Mouse (Mus musculus) limb, embryonic 13.5 days (tissue): Measurements from ENCODE around the gene Klhdc3. TPM values are rescaled to one million over a fixed set of nuclear protein-coding genes. Genes with fewer than 3 reads are reported as not detected.

ENCODE experiments used
- ATAC-seq: fragments of 200-750 bp; cut with Nextera tagmentation; 2 replicates; pipeline ENCODE4 v1.8.0; 2017; ENCODE audit warnings: low read depth, moderate number of reproducible peaks, moderate TSS enrichment; ENCODE audit not compliant: low FRiP score
- H3K27ac ChIP-seq: fragments of 300-500 bp; sonication (generic); 2 replicates; pipeline ENCODE4 v1.5.1; 2015; ENCODE audit warnings: inconsistent platforms, mild to moderate bottlenecking, moderate library complexity
- H3K27me3 ChIP-seq: fragments of 300-500 bp; sonication (generic); 2 replicates; pipeline ENCODE4 v1.6.1; 2015; ENCODE audit warnings: mild to moderate bottlenecking, inconsistent platforms
- H3K36me3 ChIP-seq: fragments of 300-500 bp; sonication (generic); 2 replicates; pipeline ENCODE4 v1.6.1; 2015; ENCODE audit warnings: inconsistent platforms, mild to moderate bottlenecking, moderate library complexity
- H3K4me1 ChIP-seq: fragments of 300-500 bp; sonication (generic); 2 replicates; pipeline ENCODE4 v1.6.1; 2015; ENCODE audit warnings: inconsistent platforms
- H3K4me2 ChIP-seq: fragments of 300-500 bp; sonication (generic); replicated peaks from 2 replicates; pipeline ENCODE4 v1.6.1; 2015; ENCODE audit warnings: inconsistent platforms, mild to moderate bottlenecking, moderate library complexity
- H3K4me3 ChIP-seq: fragments of 300-500 bp; sonication (generic); 2 replicates; pipeline ENCODE4 v1.5.1; 2015; ENCODE audit warnings: moderate library complexity, mild to moderate bottlenecking, inconsistent platforms
- H3K9ac ChIP-seq: fragments of 300-500 bp; sonication (generic); 2 replicates; pipeline ENCODE4 v1.6.1; 2015; ENCODE audit warnings: mild to moderate bottlenecking, inconsistent platforms
- H3K9me3 ChIP-seq: fragments of 300-500 bp; sonication (generic); 2 replicates; pipeline ENCODE4 v1.6.1; 2016; ENCODE audit warnings: inconsistent platforms
- WGBS: fragments of 180-500 bp; shearing (Covaris S2); methylation state at CpG from one replicate; pipeline ENCODE4 v1.1.7; 2015; 5-methylcytosine and 5-hydroxymethylcytosine counted together
- polyA plus RNA-seq: library from polyadenylated mRNA; unstranded; fragments of >200 nt; fragmentation: Nextera tagmentation; extraction: Ambion mirVana; gene quantifications from 2 replicates; pipeline ENCODE4 v1.2.1, GENCODE M21; 2015

Gene Klhdc3
- polyA plus RNA-seq, 1 experiment from 2014 or later, result 127 TPM

GRCm38 (mm10) chr17:46712442-46712841 lies 31.7 kb upstream of the Klhdc3 start:
- H3K4me1 ChIP-seq, result peaks cover 21% of the 10 kb centered on the region
- H3K36me3 ChIP-seq, result peaks cover 41% of the 10 kb centered on the region
- ATAC-seq, result no peak
- H3K9ac ChIP-seq, result peak overlapping the region; percentile 96
- H3K27me3 ChIP-seq, result no peaks in the 10 kb centered on the region
- 67% methylated on average over 7 of the region's 7 CpGs for WGBS
- no peaks in the 10 kb centered on the region for H3K9me3 ChIP-seq
- peak overlapping the region; percentile 100 for H3K4me3 ChIP-seq
- peak overlapping the region; percentile 100 for H3K4me2 ChIP-seq
- no peak overlapping the region for H3K27ac ChIP-seq

- no peaks in the 10 kb centered on the region for H3K27me3 ChIP-seq
- H3K4me2 ChIP-seq, result peak overlapping the region; percentile 100
- ATAC-seq, result no peak; the same call in none of the 2 replicates
- H3K9ac ChIP-seq, result peak overlapping the region; percentile 96
- WGBS, result under 1% methylated on average over 60 of the region's 76 CpGs
- H3K27ac ChIP-seq, result peak overlapping the region; percentile 63; the same call in 1 of the 2 replicates
- no peaks in the 10 kb centered on the region for H3K9me3 ChIP-seq
- H3K36me3 ChIP-seq, result peaks cover 36% of the 10 kb centered on the region
- peaks cover 21% of the 10 kb centered on the region for H3K4me1 ChIP-seq
- peak overlapping the region; percentile 100 for H3K4me3 ChIP-seq
These were observed 31.0 kb upstream of the Klhdc3 start for GRCm38 (mm10) chr17:46711612-46712271.

GRCm38 (mm10) chr17:46710959-46711597 lies 30.4 kb upstream of the Klhdc3 start, which contains the start of gene Pex6:
Pex6 (plus strand) TSS chr17:46711463.
- Histone ChIP-seq H3K36me3 (peaks cover 29% of the 10 kb centered on the region), H3K9me3 (no peaks in the 10 kb centered on the region), H3K4me1 (peaks cover 23% of the 10 kb centered on the region), H3K4me3 (peak within 1 kb of the TSS; percentile 100), H3K9ac (peak within 1 kb of the TSS; percentile 96), H3K4me2 (peak within 1 kb of the TSS; percentile 100), H3K27ac (peak within 1 kb of the TSS; percentile 65; the same call in 1 of the 2 replicates), H3K27me3 (no peaks in the 10 kb centered on the region)
- 7% methylated on average over 36 of the region's 36 CpGs for WGBS
- peak; percentile 91 for ATAC-seq

GRCm38 (mm10) chr17:46706375-46707089 lies 25.8 kb upstream of the Klhdc3 start:
- no peak for ATAC-seq
- Histone ChIP-seq H3K27me3 (no peaks in the 10 kb centered on the region), H3K4me2 (peak overlapping the region; percentile 89; the same call in 1 of the 2 replicates), H3K4me1 (peaks cover 34% of the 10 kb centered on the region), H3K36me3 (no peaks in the 10 kb centered on the region), H3K9ac (no peak overlapping the region), H3K4me3 (no peak overlapping the region), H3K27ac (no peak overlapping the region), H3K9me3 (no peaks in the 10 kb centered on the region)
- 91% methylated on average over 14 of the region's 14 CpGs for WGBS

GRCm38 (mm10) chr17:46704887-46705835 lies 24.4 kb upstream of the Klhdc3 start, which contains the start of gene Ppp2r5d:
Ppp2r5d (minus strand) TSS chr17:46705111.
- peak; percentile 97 for ATAC-seq
- H3K9me3 ChIP-seq, result no peaks in the 10 kb centered on the region

GRCm38 (mm10) chr17:46703971-46704886 lies 23.5 kb upstream of the Klhdc3 start:
- peaks cover 33% of the 10 kb centered on the region for H3K4me1 ChIP-seq
- 5% methylated on average over 38 of the region's 41 CpGs for WGBS
- H3K4me2 ChIP-seq, result peak overlapping the region; percentile 89
- H3K4me3 ChIP-seq, result peak overlapping the region; percentile 90
- H3K36me3 ChIP-seq, result peaks cover 15% of the 10 kb centered on the region
- no peaks in the 10 kb centered on the region for H3K9me3 ChIP-seq
- peak overlapping the region; percentile 96 for H3K9ac ChIP-seq
- H3K27ac ChIP-seq, result peak overlapping the region; percentile 90
- no peaks in the 10 kb centered on the region for H3K27me3 ChIP-seq
- ATAC-seq, result peak; percentile 75

More at GRCm38 (mm10) chr17:46704887-46705835, 24.4 kb upstream of the Klhdc3 start, which contains the start of gene Ppp2r5d:
- H3K9ac ChIP-seq, result peak within 1 kb of the TSS; percentile 96
- H3K36me3 ChIP-seq, result 0 out of 2 replicates have a peak, but pooled peaks cover 7% of the 10 kb centered on the region
- peaks cover 33% of the 10 kb centered on the region for H3K4me1 ChIP-seq
- H3K4me3 ChIP-seq, result peak within 1 kb of the TSS; percentile 90
- H3K27me3 ChIP-seq, result no peaks in the 10 kb centered on the region
- H3K4me2 ChIP-seq, result peak within 1 kb of the TSS; percentile 89
- WGBS, result 1% methylated on average over 48 of the region's 48 CpGs
- H3K27ac ChIP-seq, result peak within 1 kb of the TSS; percentile 93

GRCm38 (mm10) chr17:46702506-46702905 lies 21.8 kb upstream of the Klhdc3 start:
- no peak overlapping the region for H3K27ac ChIP-seq
- 0 out of 2 replicates have a peak overlapping the region, but pooled peaks have one; percentile 90 for H3K4me3 ChIP-seq
- peaks cover 33% of the 10 kb centered on the region for H3K4me1 ChIP-seq
- peak overlapping the region; percentile 96; the same call in 1 of the 2 replicates for H3K9ac ChIP-seq
- H3K27me3 ChIP-seq, result no peaks in the 10 kb centered on the region
- no peaks in the 10 kb centered on the region for H3K9me3 ChIP-seq
- 83% methylated on average over 5 of the region's 5 CpGs for WGBS
- peak overlapping the region; percentile 89 for H3K4me2 ChIP-seq
- no peak for ATAC-seq
- peaks cover 33% of the 10 kb centered on the region for H3K36me3 ChIP-seq

GRCm38 (mm10) chr17:46702100-46702499 lies 21.4 kb upstream of the Klhdc3 start:
- Histone ChIP-seq H3K27ac (no peak overlapping the region), H3K4me1 (peaks cover 33% of the 10 kb centered on the region), H3K36me3 (peaks cover 37% of the 10 kb centered on the region), H3K27me3 (no peaks in the 10 kb centered on the region), H3K9me3 (no peaks in the 10 kb centered on the region), H3K4me2 (no peak overlapping the region), H3K4me3 (no peak overlapping the region), H3K9ac (peak overlapping the region; percentile 96; the same call in 1 of the 2 replicates)
- 89% methylated on average over 12 of the region's 12 CpGs for WGBS
- ATAC-seq, result no peak

- Histone ChIP-seq H3K9ac (peak overlapping the region; percentile 96; the same call in 1 of the 2 replicates), H3K4me2 (no peak overlapping the region), H3K36me3 (peaks cover 41% of the 10 kb centered on the region), H3K9me3 (no peaks in the 10 kb centered on the region), H3K4me3 (no peak overlapping the region), H3K27me3 (no peaks in the 10 kb centered on the region), H3K27ac (no peak overlapping the region), H3K4me1 (peaks cover 33% of the 10 kb centered on the region)
- no peak for ATAC-seq
- WGBS, result 81% methylated on average over 12 of the region's 12 CpGs
These were observed 20.8 kb upstream of the Klhdc3 start for GRCm38 (mm10) chr17:46701489-46701888.

- Histone ChIP-seq H3K4me1 (peaks cover 25% of the 10 kb centered on the region), H3K27me3 (no peaks in the 10 kb centered on the region), H3K36me3 (peaks cover 51% of the 10 kb centered on the region), H3K9ac (no peak overlapping the region), H3K4me2 (no peak overlapping the region), H3K9me3 (no peaks in the 10 kb centered on the region), H3K4me3 (no peak overlapping the region), H3K27ac (no peak overlapping the region)
- ATAC-seq, result no peak
- WGBS, result 85% methylated on average over 3 of the region's 3 CpGs
These were observed 19.2 kb upstream of the Klhdc3 start for GRCm38 (mm10) chr17:46699912-46700311.
